Comparison of ENCODE assay signal across 8 mouse cellular contexts in the genomic region with DNA sequence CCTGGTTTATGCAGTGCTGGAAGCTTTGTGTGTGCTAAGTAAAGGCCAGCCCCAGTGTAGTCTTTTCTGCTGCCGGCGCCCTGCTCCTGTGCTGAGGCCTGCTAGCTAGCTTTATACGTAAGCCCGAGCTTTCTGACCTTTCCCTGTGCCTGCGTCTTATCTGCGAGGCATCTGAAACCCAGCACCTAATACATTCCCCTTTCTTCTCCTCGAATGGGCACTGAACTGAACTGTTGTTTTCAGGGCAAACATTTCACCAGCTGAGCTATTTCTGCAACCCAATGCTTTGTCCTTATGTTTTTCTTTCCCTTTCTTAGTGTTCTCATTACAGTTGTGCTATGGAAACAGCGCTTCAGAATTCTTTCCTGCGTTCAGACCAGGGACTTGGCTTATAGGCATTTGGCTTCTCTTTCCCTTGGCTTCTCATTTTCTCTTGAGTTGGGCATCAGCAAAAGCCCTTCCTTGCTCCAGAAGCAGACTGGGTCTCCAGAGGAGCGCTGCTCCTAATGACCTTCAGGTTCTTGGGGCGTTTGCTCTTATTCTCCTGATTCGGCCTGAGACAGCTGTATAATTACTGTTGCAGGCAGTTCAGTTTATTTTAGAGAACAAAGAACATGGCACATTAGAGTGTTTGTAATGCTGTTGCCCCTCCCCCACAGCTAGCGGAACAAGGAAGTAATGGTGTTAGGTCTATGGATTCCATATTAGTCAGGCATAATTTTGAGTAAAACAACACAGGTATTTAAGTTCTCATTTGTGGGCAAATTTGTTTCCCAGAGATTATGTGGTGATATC.
A peak's percentile ranks its signal among the peaks of the same experiment; 100 is the strongest.
DNase-seq lines count a peak whose midpoint lies in the region; ATAC-seq and TF ChIP-seq lines count a peak whose summit lies in the region.

No protein-coding gene starts in this region.

- H3K4me2 ChIP-seq in hindbrain, embryonic 14.5 days (replicated peaks) = peak overlapping the region; percentile 26
- no peak overlapping the region for H3K4me2 ChIP-seq in liver, embryonic 16.5 days (ENCODE audit: low read depth, low read length)
- peak overlapping the region; percentile 32 for H3K4me2 ChIP-seq in stomach, postnatal 0 days (replicated peaks; ENCODE audit: low read depth)

- no peak for TF ChIP-seq EP300 in stomach, postnatal 0 days (optimal IDR thresholded peaks at IDR 0.05)

- no peak overlapping the region for H3K4me3 ChIP-seq in hindbrain, embryonic 14.5 days (replicated peaks; ENCODE audit: low read length)
- H3K4me3 ChIP-seq in liver, embryonic 16.5 days (ENCODE audit: low read depth, low read length) = no peak overlapping the region
- H3K4me3 ChIP-seq in stomach, postnatal 0 days (ENCODE audit: low read depth, low read length) = no peak overlapping the region

- H3K4me1 ChIP-seq in hindbrain, embryonic 14.5 days (replicated peaks; ENCODE audit: control insufficient read depth, insufficient read depth, low read length) = peaks cover 85% of the 10 kb centered on the region
- H3K4me1 ChIP-seq in liver, embryonic 16.5 days (ENCODE audit: control insufficient read depth, low read depth, low read length) = peaks cover 25% of the 10 kb centered on the region
- H3K4me1 ChIP-seq in stomach, postnatal 0 days (replicated peaks; ENCODE audit: control insufficient read depth, insufficient read depth) = peaks cover 13% of the 10 kb centered on the region; the same call in 1 of the 2 replicates

- H3K27me3 ChIP-seq in hindbrain, embryonic 14.5 days (ENCODE audit: control insufficient read depth, insufficient read depth, low read length) = no peaks in the 10 kb centered on the region
- no peaks in the 10 kb centered on the region for H3K27me3 ChIP-seq in liver, embryonic 16.5 days (ENCODE audit: control insufficient read depth, insufficient read depth, low read depth, low read length)
- H3K27me3 ChIP-seq in stomach, postnatal 0 days (ENCODE audit: control insufficient read depth, insufficient read depth, low read length) = no peaks in the 10 kb centered on the region

- 14% methylated on average over 13 of the region's 13 CpGs for WGBS in hindbrain, embryonic 14.5 days
- WGBS in liver, embryonic 16.5 days (ENCODE audit: insufficient replicate concordance) = 39% methylated on average over 13 of the region's 13 CpGs
- 25% methylated on average over 13 of the region's 13 CpGs for WGBS in stomach, postnatal 0 days

- H3K36me3 ChIP-seq in hindbrain, embryonic 14.5 days (replicated peaks; ENCODE audit: control insufficient read depth, insufficient read depth) = no peaks in the 10 kb centered on the region
- H3K36me3 ChIP-seq in liver, embryonic 16.5 days (ENCODE audit: control insufficient read depth, insufficient read depth) = no peaks in the 10 kb centered on the region
- H3K36me3 ChIP-seq in stomach, postnatal 0 days (ENCODE audit: control insufficient read depth, insufficient read depth, low read length) = no peaks in the 10 kb centered on the region

- no peak for TF ChIP-seq CTCF in stomach, postnatal 0 days (IDR thresholded peaks at IDR 0.05; ENCODE audit: low read depth)

- ATAC-seq in hindbrain, embryonic 14.5 days (ENCODE audit: low FRiP score) = no peak
- ATAC-seq in liver, embryonic 16.5 days (ENCODE audit: low read depth) = no peak
- ATAC-seq in stomach, postnatal 0 days (ENCODE audit: low FRiP score, low TSS enrichment) = peak; percentile 77

- no peaks in the 10 kb centered on the region for H3K9me3 ChIP-seq in hindbrain, embryonic 14.5 days (ENCODE audit: control insufficient read depth, low read length)
- H3K9me3 ChIP-seq in liver, embryonic 16.5 days (replicated peaks; ENCODE audit: control insufficient read depth, low read length) = no peaks in the 10 kb centered on the region
- no peaks in the 10 kb centered on the region for H3K9me3 ChIP-seq in stomach, postnatal 0 days (ENCODE audit: control insufficient read depth, low read length)

- peak overlapping the region; percentile 24 for H3K9ac ChIP-seq in hindbrain, embryonic 14.5 days
- H3K9ac ChIP-seq in liver, embryonic 16.5 days (ENCODE audit: low read depth, low read length) = no peak overlapping the region
- H3K9ac ChIP-seq in stomach, postnatal 0 days (ENCODE audit: low read length) = no peak overlapping the region; the same call in 1 of the 2 replicates

- peak; percentile 51 for DNase-seq in kidney, adult 11 months
- DNase-seq in kidney, postnatal 10 days = no peak
- peak; percentile 56 for DNase-seq in embryo, embryonic 11 days
- peak; percentile 59 for DNase-seq in hindbrain, embryonic 14.5 days (ENCODE audit: low spot score)
- DNase-seq in stomach, postnatal 0 days (ENCODE audit: low spot score) = peak; percentile 76
- no peak for DNase-seq in gastrocnemius, adult 18-20 months (ENCODE audit: low spot score)
- DNase-seq in right cerebral cortex, postnatal 14 days = no peak

- H3K27ac ChIP-seq in hindbrain, embryonic 14.5 days = peak overlapping the region; percentile 86
- peak overlapping the region; percentile 7; the same call in 1 of the 2 replicates for H3K27ac ChIP-seq in liver, embryonic 16.5 days (ENCODE audit: low read length)
- H3K27ac ChIP-seq in stomach, postnatal 0 days (replicated peaks) = peak overlapping the region; percentile 89

Comparison
In these comparisons a context has a peak if more than half of its experiments do, and no peak if none do; other contexts are left out.
1. DNase-seq: peak in kidney, adult 11 months (single experiment), embryo, embryonic 11 days (single experiment), hindbrain, embryonic 14.5 days (single experiment) and stomach, postnatal 0 days (single experiment); none in kidney, postnatal 10 days (single experiment), gastrocnemius, adult 18-20 months (single experiment) and right cerebral cortex, postnatal 14 days (single experiment).
2. H3K27ac ChIP-seq: peak in every context shown above with its lines; median percentile 89 in stomach, postnatal 0 days; 86 in hindbrain, embryonic 14.5 days; 7 in liver, embryonic 16.5 days.